Mouse (Mus musculus): ENCODE measurements around the gene Dnase1.

- no peak for TF ChIP-seq EP300 (IDR thresholded peaks at IDR 0.05; ENCODE audit: low read length)
- TF ChIP-seq CTCF (conservative IDR thresholded peaks at IDR 0.05 in 1 of 2, IDR thresholded peaks at IDR 0.05 in 1 of 2; ENCODE audit: low read depth in 2 of 2, low read length in 2 of 2) = no peak
- no peak for TF ChIP-seq POLR2A (IDR thresholded peaks at IDR 0.05; ENCODE audit: low read depth, low read length)
- no peak for TF ChIP-seq TCF12 (IDR thresholded peaks at IDR 0.05; ENCODE audit: low read depth, low read length)
- no peak for TF ChIP-seq ZMIZ1 (IDR thresholded peaks at IDR 0.05; ENCODE audit: low read depth, low read length)
- no peak for TF ChIP-seq JUN (IDR thresholded peaks at IDR 0.05; ENCODE audit: insufficient read depth, low read depth, low read length)
- TF ChIP-seq ZC3H11A (IDR thresholded peaks at IDR 0.05; ENCODE audit: low read depth, low read length) = no peak
These were observed 10.1 kb upstream of the Dnase1 start for GRCm38 (mm10) chr16:4026672-4027071.
